Mouse (Mus musculus): ENCODE measurements at regions not wholly inside any gene's neighbourhood (a gene's known extent, or its start where the extent isn't known, plus 50 kb on each side); places are given as distances from the start of the nearest gene placed in this dataset.

- no peak for DNase-seq
These were observed 615.3 kb downstream of the Tmem182 start for GRCm38 (mm10) chr1:41420489-41421327.

- DNase-seq, result no peak
These were observed 622.5 kb downstream of the Tmem182 start for GRCm38 (mm10) chr1:41427853-41428252.

- no peak for DNase-seq
These were observed 625.8 kb downstream of the Tmem182 start for GRCm38 (mm10) chr1:41431127-41431690.

GRCm38 (mm10) chr1:41435379-41435778, 630.0 kb downstream of the Tmem182 start:
- no peak for DNase-seq

GRCm38 (mm10) chr1:41449972-41450371, 644.6 kb downstream of the Tmem182 start:
- no peak for DNase-seq
